Comparison of ENCODE assay signal across 12 mouse cellular contexts in genomic region chr6:113472061-113472460, GRCm38 (mm10). TPM values are rescaled to one million over a fixed set of nuclear protein-coding genes. Genes with fewer than 3 reads are reported as not detected.
DNase-seq lines count a peak whose midpoint lies in the region; ATAC-seq and TF ChIP-seq lines count a peak whose summit lies in the region.
"Had no signal": no experiment of that assay in that cellular context is flagged by ENCODE, and none has a peak within 500 bp of the region (broad histone marks: within the 10 kb centered on the region; RNA-seq: fewer than 3 reads in every experiment).

No protein-coding gene starts in this region.

- peak overlapping the region; percentile 46 for H3K4me3 ChIP-seq in heart, postnatal 0 days (ENCODE audit: low read depth, low read length)
- H3K4me3 ChIP-seq in lung, embryonic 16.5 days (ENCODE audit: low read length) = peak overlapping the region; percentile 51
- H3K4me3 ChIP-seq in brown adipose tissue, adult 24 weeks (ENCODE audit: insufficient read depth, low read depth, low read length) = peak overlapping the region; percentile 61; the same call in 1 of the 2 replicates
- peak overlapping the region; percentile 32; the same call in 1 of the 2 replicates for H3K4me3 ChIP-seq in stomach, embryonic 15.5 days (replicated peaks)
- no peak overlapping the region for H3K4me3 ChIP-seq in forebrain, embryonic 10.5 days
- H3K4me3 ChIP-seq: forebrain, embryonic 15.5 days; midbrain, embryonic 15.5 days had no signal

- H3K4me2 ChIP-seq in heart, postnatal 0 days (ENCODE audit: low read depth, low read length) = peak overlapping the region; percentile 73
- H3K4me2 ChIP-seq in lung, embryonic 16.5 days (ENCODE audit: low read depth, low read length) = peak overlapping the region; percentile 73
- peak overlapping the region; percentile 64 for H3K4me2 ChIP-seq in stomach, embryonic 15.5 days
- H3K4me2 ChIP-seq: forebrain, embryonic 15.5 days; midbrain, embryonic 15.5 days had no signal

- no peak for DNase-seq in heart, postnatal 0 days (ENCODE audit: low spot score)
- no peak for DNase-seq in heart, adult 8-10 months (ENCODE audit: low spot score)
- DNase-seq in lung, postnatal 10 days = no peak
- DNase-seq in forebrain, embryonic 10.5 days (ENCODE audit: extremely low spot score, low spot score) = no peak
- no peak for DNase-seq in adrenal gland, adult 8-10 months

- 73% methylated on average over 10 of the region's 10 CpGs for WGBS in heart, postnatal 0 days
- WGBS in lung, embryonic 16.5 days = 55% methylated on average over 10 of the region's 10 CpGs
- 61% methylated on average over 10 of the region's 10 CpGs for WGBS in stomach, embryonic 15.5 days
- WGBS in forebrain, embryonic 10.5 days = 71% methylated on average over 10 of the region's 10 CpGs

- peaks cover 9% of the 10 kb centered on the region; the same call in 1 of the 2 replicates for H3K27me3 ChIP-seq in heart, postnatal 0 days (ENCODE audit: control insufficient read depth, insufficient read depth, low read length)
- H3K27me3 ChIP-seq in lung, embryonic 16.5 days (ENCODE audit: control insufficient read depth, insufficient read depth, low read depth, low read length) = no peaks in the 10 kb centered on the region; the same call in 1 of the 2 replicates
- peaks cover 5% of the 10 kb centered on the region; the same call in 1 of the 2 replicates for H3K27me3 ChIP-seq in stomach, embryonic 15.5 days (replicated peaks)
- peaks cover 57% of the 10 kb centered on the region for H3K27me3 ChIP-seq in forebrain, embryonic 10.5 days (ENCODE audit: poor library complexity, severe bottlenecking)

- TF ChIP-seq EP300 in heart, postnatal 0 days (IDR thresholded peaks at IDR 0.05; ENCODE audit: low read depth) = no peak

- H3K27ac ChIP-seq in heart, postnatal 0 days (ENCODE audit: low read depth) = peak overlapping the region; percentile 70; the same call in 1 of the 2 replicates
- peak overlapping the region; percentile 83 for H3K27ac ChIP-seq in lung, embryonic 16.5 days (ENCODE audit: low read length)
- no peak overlapping the region for H3K27ac ChIP-seq in brown adipose tissue, adult 24 weeks (replicated peaks; ENCODE audit: low read depth, low read length)
- peak overlapping the region; percentile 66; the same call in 1 of the 2 replicates for H3K27ac ChIP-seq in stomach, embryonic 15.5 days
- no peak overlapping the region for H3K27ac ChIP-seq in forebrain, embryonic 10.5 days
- H3K27ac ChIP-seq: forebrain, embryonic 15.5 days; midbrain, embryonic 15.5 days had no signal

- H3K9ac ChIP-seq in heart, postnatal 0 days (replicated peaks; ENCODE audit: low read depth, low read length) = 0 out of 2 replicates have a peak overlapping the region, but pooled peaks have one; percentile 25
- H3K9ac ChIP-seq in lung, embryonic 16.5 days (ENCODE audit: low read length) = peak overlapping the region; percentile 76
- no peak overlapping the region for H3K9ac ChIP-seq in stomach, embryonic 15.5 days
- H3K9ac ChIP-seq: forebrain, embryonic 15.5 days; midbrain, embryonic 15.5 days had no signal

- no peaks in the 10 kb centered on the region for H3K36me3 ChIP-seq in heart, postnatal 0 days (replicated peaks; ENCODE audit: control insufficient read depth, insufficient read depth, low read length)
- no peaks in the 10 kb centered on the region for H3K36me3 ChIP-seq in lung, embryonic 16.5 days (ENCODE audit: control insufficient read depth, insufficient read depth, low read length)
- H3K36me3 ChIP-seq in stomach, embryonic 15.5 days = no peaks in the 10 kb centered on the region
- H3K36me3 ChIP-seq in forebrain, embryonic 10.5 days (replicated peaks) = no peaks in the 10 kb centered on the region
- H3K36me3 ChIP-seq: forebrain, embryonic 15.5 days; midbrain, embryonic 15.5 days had no signal

- H3K9me3 ChIP-seq in heart, postnatal 0 days (replicated peaks; ENCODE audit: control insufficient read depth, low read length) = no peaks in the 10 kb centered on the region
- H3K9me3 ChIP-seq in lung, embryonic 16.5 days (ENCODE audit: control insufficient read depth, low read length) = no peaks in the 10 kb centered on the region
- no peaks in the 10 kb centered on the region for H3K9me3 ChIP-seq in stomach, embryonic 15.5 days
- no peaks in the 10 kb centered on the region for H3K9me3 ChIP-seq in forebrain, embryonic 10.5 days
- H3K9me3 ChIP-seq: forebrain, embryonic 15.5 days; midbrain, embryonic 15.5 days had no signal

- H3K4me1 ChIP-seq in heart, postnatal 0 days (ENCODE audit: control insufficient read depth, insufficient read depth) = peaks cover 20% of the 10 kb centered on the region; the same call in 1 of the 2 replicates
- H3K4me1 ChIP-seq in lung, embryonic 16.5 days (replicated peaks; ENCODE audit: control insufficient read depth, insufficient read depth, low read length) = peaks cover 21% of the 10 kb centered on the region
- H3K4me1 ChIP-seq in brown adipose tissue, adult 24 weeks (ENCODE audit: control insufficient read depth, insufficient read depth, insufficient read length, low read length) = peaks cover 15% of the 10 kb centered on the region
- H3K4me1 ChIP-seq in stomach, embryonic 15.5 days = peaks cover 23% of the 10 kb centered on the region
- H3K4me1 ChIP-seq in forebrain, embryonic 10.5 days = peaks cover 34% of the 10 kb centered on the region

- TF ChIP-seq CTCF in heart, postnatal 0 days (IDR thresholded peaks at IDR 0.05; ENCODE audit: low read depth) = no peak

- ATAC-seq in heart, postnatal 0 days (ENCODE audit: insufficient read depth, low read depth) = no peak
- peak; percentile 39 for ATAC-seq in lung, embryonic 16.5 days (ENCODE audit: low read depth)
- ATAC-seq in stomach, embryonic 15.5 days (ENCODE audit: insufficient read depth, low FRiP score, low read depth) = peak; percentile 10; the same call in 1 of the 2 replicates
- ATAC-seq: forebrain, embryonic 15.5 days; inflammation-experienced regulatory T-cells, adult 6 months; midbrain, embryonic 15.5 days had no signal

RNA-seq across cellular contexts. Expression of gene Il17rc, which starts 0.8 kb away (rescaled TPM):
- 20.3 and 22.1 TPM in 2 replicates for total RNA-seq in heart, postnatal 0 days (2014; rRNA removed; ENCODE audit: low replicate concordance)
- 11.6 and 12.1 TPM in 2 replicates for polyA plus RNA-seq in heart, postnatal 0 days (2015; fragmentation: Nextera tagmentation; extraction: Ambion mirVana)
- total RNA-seq in heart, adult 8-10 months (2022) = 1 to 10 TPM; 5.6 to 9.9 (median 7.5) TPM
- polyA plus RNA-seq in lung, embryonic 16.5 days (2015; fragmentation: Nextera tagmentation; extraction: Ambion mirVana) = 26.7 and 28.3 TPM in 2 replicates
- polyA plus RNA-seq in brown adipose tissue, adult 24 weeks (2012; ENCODE audit: insufficient read depth, insufficient read length, missing spikeins) = 9.0 and 10.2 TPM in 2 replicates
- 26.4 and 26.7 TPM in 2 replicates for polyA plus RNA-seq in stomach, embryonic 15.5 days (2015; fragmentation: Nextera tagmentation; extraction: Ambion mirVana)
- 2.5 and 2.7 TPM in 2 replicates for polyA plus RNA-seq in forebrain, embryonic 10.5 days (2016; fragmentation: Nextera tagmentation; extraction: Ambion mirVana)
- total RNA-seq in adrenal gland, adult 8-10 months (2022) = 10 to 100 TPM; 17.5 to 29.1 (median 24.0) TPM

RNA-seq across cellular contexts. Expression of gene Creld1, which starts 11.0 kb away (rescaled TPM):
- 27.1 and 34.5 TPM in 2 replicates for total RNA-seq in heart, postnatal 0 days (2014; rRNA removed; ENCODE audit: low replicate concordance)
- polyA plus RNA-seq in heart, postnatal 0 days (2015; fragmentation: Nextera tagmentation; extraction: Ambion mirVana) = 27.5 and 32.1 TPM in 2 replicates
- 10 to 100 TPM; 53.9 to 63.4 (median 59.2) TPM for total RNA-seq in heart, adult 8-10 months (2022)
- 32.5 and 37.7 TPM in 2 replicates for polyA plus RNA-seq in lung, embryonic 16.5 days (2015; fragmentation: Nextera tagmentation; extraction: Ambion mirVana)
- polyA plus RNA-seq in brown adipose tissue, adult 24 weeks (2012; ENCODE audit: insufficient read depth, insufficient read length, missing spikeins) = 40.6 and 44.4 TPM in 2 replicates
- 23.2 and 23.3 TPM in 2 replicates for polyA plus RNA-seq in stomach, embryonic 15.5 days (2015; fragmentation: Nextera tagmentation; extraction: Ambion mirVana)
- polyA plus RNA-seq in forebrain, embryonic 10.5 days (2016; fragmentation: Nextera tagmentation; extraction: Ambion mirVana) = 31.1 and 33.2 TPM in 2 replicates
- total RNA-seq in adrenal gland, adult 8-10 months (2022) = 10 to 100 TPM; 60.8 to 69.9 (median 67.4) TPM

RNA-seq across cellular contexts. Expression of gene Il17re, which starts 13.8 kb away (rescaled TPM):
- 0.70 and 2.2 TPM in 2 replicates for total RNA-seq in heart, postnatal 0 days (2014; rRNA removed; ENCODE audit: low replicate concordance)
- polyA plus RNA-seq in heart, postnatal 0 days (2015; fragmentation: Nextera tagmentation; extraction: Ambion mirVana) = 0.85 and 0.91 TPM in 2 replicates
- 1 to 10 TPM in 2 of 4 experiments, under 1 TPM in 2; 0.60 to 2.0 (median 1.1) TPM for total RNA-seq in heart, adult 8-10 months (2022)
- 25.8 and 28.2 TPM in 2 replicates for polyA plus RNA-seq in lung, embryonic 16.5 days (2015; fragmentation: Nextera tagmentation; extraction: Ambion mirVana)
- polyA plus RNA-seq in brown adipose tissue, adult 24 weeks (2012; ENCODE audit: insufficient read depth, insufficient read length, missing spikeins) = 5.9 and 8.7 TPM in 2 replicates
- polyA plus RNA-seq in stomach, embryonic 15.5 days (2015; fragmentation: Nextera tagmentation; extraction: Ambion mirVana) = 16.8 and 18.2 TPM in 2 replicates
- 0.73 and 1.3 TPM in 2 replicates for polyA plus RNA-seq in forebrain, embryonic 10.5 days (2016; fragmentation: Nextera tagmentation; extraction: Ambion mirVana)
- total RNA-seq in adrenal gland, adult 8-10 months (2022) = 1 to 10 TPM in 3 of 4 experiments, under 1 TPM in 1; 0.74 to 1.9 (median 1.1) TPM
- polyA plus RNA-seq: forebrain, embryonic 15.5 days had no signal

RNA-seq across cellular contexts. Expression of gene Prrt3, which starts 29.7 kb away (rescaled TPM):
- total RNA-seq in heart, postnatal 0 days (2014; rRNA removed; ENCODE audit: low replicate concordance) = not detected in 2 replicates
- 0.07 and 0.20 TPM in 2 replicates for polyA plus RNA-seq in heart, postnatal 0 days (2015; fragmentation: Nextera tagmentation; extraction: Ambion mirVana)
- total RNA-seq in heart, adult 8-10 months (2022) = not detected
- polyA plus RNA-seq in lung, embryonic 16.5 days (2015; fragmentation: Nextera tagmentation; extraction: Ambion mirVana) = 0.11 and 0.19 TPM in 2 replicates
- not detected in 2 replicates for polyA plus RNA-seq in brown adipose tissue, adult 24 weeks (2012; ENCODE audit: insufficient read depth, insufficient read length, missing spikeins)
- 0.40 and 0.54 TPM in 2 replicates for polyA plus RNA-seq in stomach, embryonic 15.5 days (2015; fragmentation: Nextera tagmentation; extraction: Ambion mirVana)
- polyA plus RNA-seq in forebrain, embryonic 10.5 days (2016; fragmentation: Nextera tagmentation; extraction: Ambion mirVana) = 2.1 and 2.8 TPM in 2 replicates
- under 1 TPM; 0.20 to 0.40 (median 0.31) TPM for total RNA-seq in adrenal gland, adult 8-10 months (2022)
- total RNA-seq: common myeloid progenitor, adult 5-6 weeks had no signal

RNA-seq across cellular contexts. Expression of gene Jagn1, which starts 29.7 kb away (rescaled TPM):
- 15.3 and 40.6 TPM in 2 replicates for total RNA-seq in heart, postnatal 0 days (2014; rRNA removed; ENCODE audit: low replicate concordance)
- 52.4 and 56.6 TPM in 2 replicates for polyA plus RNA-seq in heart, postnatal 0 days (2015; fragmentation: Nextera tagmentation; extraction: Ambion mirVana)
- 10 to 100 TPM; 21.0 to 21.4 (median 21.1) TPM for total RNA-seq in heart, adult 8-10 months (2022)
- 72.7 and 74.0 TPM in 2 replicates for polyA plus RNA-seq in lung, embryonic 16.5 days (2015; fragmentation: Nextera tagmentation; extraction: Ambion mirVana)
- 34.1 and 34.8 TPM in 2 replicates for polyA plus RNA-seq in brown adipose tissue, adult 24 weeks (2012; ENCODE audit: insufficient read depth, insufficient read length, missing spikeins)
- polyA plus RNA-seq in stomach, embryonic 15.5 days (2015; fragmentation: Nextera tagmentation; extraction: Ambion mirVana) = 84.2 and 91.1 TPM in 2 replicates
- polyA plus RNA-seq in forebrain, embryonic 10.5 days (2016; fragmentation: Nextera tagmentation; extraction: Ambion mirVana) = 85.1 and 92.0 TPM in 2 replicates
- total RNA-seq in adrenal gland, adult 8-10 months (2022) = 10 to 100 TPM; 40.6 to 52.5 (median 46.4) TPM

Comparison
In these comparisons a context has a peak if more than half of its experiments do, and no peak if none do; other contexts are left out.
1. H3K27ac ChIP-seq: peak in heart, postnatal 0 days (single experiment), lung, embryonic 16.5 days (single experiment) and stomach, embryonic 15.5 days (single experiment); none in brown adipose tissue, adult 24 weeks (single experiment) and forebrain, embryonic 10.5 days (single experiment).
2. Peak in every context shown above with its lines, with median percentiles within 50 percentile points of each other: H3K4me2 ChIP-seq.